Mouse (Mus musculus) neural tube, embryonic 14.5 days (tissue): ENCODE results near the gene Nhs. TPM values are rescaled to one million over a fixed set of nuclear protein-coding genes. Genes with fewer than 3 reads are reported as not detected.

Source experiments
- ATAC-seq: fragments of 200-750 bp; cut with Nextera tagmentation; 2 replicates; pipeline ENCODE4 v1.8.0; 2017; ENCODE audit warnings: low read depth, mild to moderate bottlenecking, moderate TSS enrichment, moderate library complexity
- H3K27ac ChIP-seq: fragments of 300-500 bp; sonication (generic); 2 replicates; pipeline ENCODE4 v1.5.1; 2014; ENCODE audit warnings: low read depth, mild to moderate bottlenecking, control low read depth, low read length, moderate library complexity, mixed read lengths
- H3K27me3 ChIP-seq: fragments of 300-500 bp; sonication (generic); 2 replicates; pipeline ENCODE4 v1.6.1; 2014; ENCODE audit warnings: low read length; ENCODE audit not compliant: control insufficient read depth, insufficient read depth
- H3K36me3 ChIP-seq: fragments of 300-500 bp; sonication (generic); 2 replicates; pipeline ENCODE4 v1.6.1; 2014; ENCODE audit warnings: low read length, mixed read lengths; ENCODE audit not compliant: control insufficient read depth, insufficient read depth
- H3K4me1 ChIP-seq: fragments of 300-500 bp; sonication (generic); 2 replicates; pipeline ENCODE4 v1.6.1; 2014; ENCODE audit warnings: low read length; ENCODE audit not compliant: control insufficient read depth, insufficient read depth
- H3K4me2 ChIP-seq: fragments of 300-500 bp; sonication (generic); 2 replicates; pipeline ENCODE4 v1.6.1; 2014; ENCODE audit warnings: mild to moderate bottlenecking, low read depth, low read length, control low read depth
- H3K4me3 ChIP-seq: fragments of 300-500 bp; sonication (generic); 2 replicates; pipeline ENCODE4 v1.5.1; 2014; ENCODE audit warnings: low read depth, low read length, control low read depth, mixed read lengths
- H3K9ac ChIP-seq: fragments of 300-500 bp; sonication (generic); replicated peaks from 2 replicates; pipeline ENCODE4 v1.6.1; 2014; ENCODE audit warnings: low read depth, mild to moderate bottlenecking, control low read depth, low read length, mixed read lengths
- H3K9me3 ChIP-seq: fragments of 300-500 bp; sonication (generic); 2 replicates; pipeline ENCODE4 v1.6.1; 2016; ENCODE audit warnings: low read length; ENCODE audit not compliant: control insufficient read depth
- WGBS: fragments of 180-500 bp; shearing (Covaris S2); extraction: QIAGEN DNeasy Blood & Tissue Kit; methylation state at CpG from one replicate; pipeline ENCODE4 v1.1.7; 2014; 5-methylcytosine and 5-hydroxymethylcytosine counted together
- polyA plus RNA-seq: library from polyadenylated mRNA; unstranded; fragments of >200 nt; fragmentation: Nextera tagmentation; extraction: Ambion mirVana; gene quantifications from 2 replicates; pipeline ENCODE4 v1.2.1, GENCODE M21; 2014

Nhs gene
- polyA plus RNA-seq, 1 experiment from 2014 or later, result 5.1 TPM

DNA sequence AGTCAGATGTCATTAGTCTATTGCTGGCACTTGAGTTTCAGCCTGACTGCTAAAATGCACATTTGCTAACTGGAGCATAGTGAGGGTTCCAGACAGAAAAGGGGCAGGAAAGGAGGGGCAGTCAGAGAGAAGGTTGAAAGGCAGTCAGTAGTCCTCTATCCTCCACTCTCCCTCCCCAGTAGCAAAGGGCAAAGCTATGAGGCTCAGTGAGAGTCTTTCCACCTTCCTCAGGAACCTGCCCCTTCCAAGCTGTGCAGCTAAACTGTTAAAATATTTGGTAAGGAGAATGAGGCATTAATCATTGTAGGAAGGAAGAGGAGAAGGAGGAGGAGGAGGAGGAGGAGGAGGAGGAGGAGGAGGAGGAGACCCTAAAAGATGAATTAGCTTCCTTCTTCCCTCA is 115.4 kb downstream of the Nhs start:
- no peak overlapping the region for H3K27ac ChIP-seq
- H3K9ac ChIP-seq, result no peak overlapping the region
- no peak for ATAC-seq
- no peaks in the 10 kb centered on the region for H3K27me3 ChIP-seq
- no peak overlapping the region for H3K4me2 ChIP-seq
- H3K4me3 ChIP-seq, result no peak overlapping the region
- H3K36me3 ChIP-seq, result no peaks in the 10 kb centered on the region
- no peaks in the 10 kb centered on the region for H3K9me3 ChIP-seq
- H3K4me1 ChIP-seq, result no peaks in the 10 kb centered on the region

DNA sequence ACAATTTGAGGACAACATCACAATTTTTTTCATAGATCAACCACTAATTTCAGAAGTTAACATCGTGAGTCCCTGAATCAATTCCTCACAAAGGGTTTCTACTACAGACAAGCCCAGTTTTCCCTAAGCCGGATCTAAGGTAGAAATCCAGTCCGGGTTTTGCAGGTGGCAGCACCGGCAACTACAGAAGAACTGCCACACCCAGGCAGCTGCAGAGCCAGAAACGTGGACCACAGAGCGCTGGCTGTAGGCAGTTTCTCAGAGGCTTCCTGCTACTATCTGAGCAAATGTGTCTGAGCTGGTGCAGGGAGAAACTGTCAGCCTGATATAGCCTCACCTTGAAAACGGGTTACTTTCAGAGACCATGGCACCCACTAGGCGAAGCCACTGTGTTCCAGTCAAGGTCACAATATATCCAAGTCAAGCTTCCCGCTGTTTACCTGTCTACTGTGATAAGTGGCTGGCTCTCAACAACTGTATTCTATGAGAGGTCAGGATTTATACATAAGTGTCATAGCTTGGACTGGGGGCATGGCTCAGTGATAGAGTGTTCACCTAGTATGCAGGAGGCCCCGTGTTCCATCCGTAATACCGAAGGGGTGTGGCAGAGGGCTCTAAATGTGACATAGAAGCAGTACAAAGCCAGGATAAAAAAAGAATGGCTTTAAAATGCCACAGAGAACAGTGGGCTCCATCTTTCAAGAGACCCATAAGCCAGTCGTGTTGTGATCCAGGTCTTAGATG is 134.1 kb downstream of the Nhs start:
- H3K27me3 ChIP-seq, result no peaks in the 10 kb centered on the region
- WGBS, result 36% methylated on average over 13 of the region's 13 CpGs
- no peak overlapping the region for H3K27ac ChIP-seq
- no peaks in the 10 kb centered on the region for H3K36me3 ChIP-seq
- no peak overlapping the region for H3K4me3 ChIP-seq
- peak overlapping the region; percentile 11; the same call in 1 of the 2 replicates for H3K4me2 ChIP-seq
- no peak overlapping the region for H3K9ac ChIP-seq
- H3K4me1 ChIP-seq, result no peaks in the 10 kb centered on the region
- peak; percentile 44; the same call in 1 of the 2 replicates for ATAC-seq
- H3K9me3 ChIP-seq, result no peaks in the 10 kb centered on the region

DNA sequence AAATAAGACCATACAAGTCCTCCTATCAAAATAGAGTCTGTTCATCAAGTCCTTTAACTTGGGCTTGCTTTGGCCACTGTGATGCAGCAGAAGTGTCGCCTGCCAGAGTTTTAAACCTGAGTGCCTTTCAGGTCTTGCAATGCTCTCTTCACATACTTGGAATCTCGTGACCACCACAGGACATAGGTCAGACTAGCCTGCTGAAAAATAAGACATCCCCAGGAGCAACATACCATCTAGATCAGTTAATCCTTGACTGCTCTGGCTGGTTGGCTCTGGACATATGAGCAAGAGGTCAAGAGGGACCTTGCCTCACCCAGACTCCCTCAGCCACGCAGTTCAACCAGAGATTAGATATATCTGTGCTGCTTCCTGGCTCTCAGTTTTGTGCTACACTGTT is 137.8 kb downstream of the Nhs start:
- Histone ChIP-seq H3K4me1 (no peaks in the 10 kb centered on the region), H3K4me2 (no peak overlapping the region), H3K9ac (no peak overlapping the region), H3K36me3 (no peaks in the 10 kb centered on the region), H3K4me3 (no peak overlapping the region), H3K27me3 (no peaks in the 10 kb centered on the region), H3K27ac (no peak overlapping the region), H3K9me3 (no peaks in the 10 kb centered on the region)
- no peak for ATAC-seq
- WGBS, result 85% methylated on average over 3 of the region's 3 CpGs

DNA sequence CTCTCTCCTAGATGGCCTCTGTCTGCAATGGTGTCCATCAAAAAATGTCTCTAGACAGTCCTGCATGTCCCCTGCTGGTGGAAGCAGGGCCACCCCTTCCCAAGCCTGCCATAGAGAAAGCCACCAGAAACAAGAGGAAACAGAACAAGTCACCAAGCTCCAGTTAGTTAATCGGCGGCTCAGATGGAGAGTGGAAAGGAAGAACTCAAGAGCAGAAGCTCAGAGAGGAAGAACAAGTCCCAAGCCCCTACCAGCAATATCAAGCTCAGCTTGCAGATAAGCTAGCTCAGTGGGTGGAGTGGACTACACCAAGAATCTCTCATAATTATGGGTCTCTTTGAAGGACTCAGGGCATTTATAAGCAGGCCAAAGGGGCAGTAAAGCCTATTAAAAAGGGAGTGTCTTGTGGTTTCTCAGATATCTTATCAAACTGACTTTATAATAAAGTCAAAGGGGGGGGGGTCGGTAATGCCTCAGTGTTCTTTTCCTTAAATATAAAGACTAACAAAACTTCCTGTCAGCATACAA is 139.4 kb downstream of the Nhs start:
- Histone ChIP-seq H3K4me2 (no peak overlapping the region), H3K4me1 (no peaks in the 10 kb centered on the region), H3K27me3 (no peaks in the 10 kb centered on the region), H3K4me3 (no peak overlapping the region), H3K9me3 (no peaks in the 10 kb centered on the region), H3K9ac (no peak overlapping the region), H3K36me3 (no peaks in the 10 kb centered on the region), H3K27ac (no peak overlapping the region)
- WGBS, result 89% methylated on average over 3 of the region's 3 CpGs
- ATAC-seq, result no peak

DNA sequence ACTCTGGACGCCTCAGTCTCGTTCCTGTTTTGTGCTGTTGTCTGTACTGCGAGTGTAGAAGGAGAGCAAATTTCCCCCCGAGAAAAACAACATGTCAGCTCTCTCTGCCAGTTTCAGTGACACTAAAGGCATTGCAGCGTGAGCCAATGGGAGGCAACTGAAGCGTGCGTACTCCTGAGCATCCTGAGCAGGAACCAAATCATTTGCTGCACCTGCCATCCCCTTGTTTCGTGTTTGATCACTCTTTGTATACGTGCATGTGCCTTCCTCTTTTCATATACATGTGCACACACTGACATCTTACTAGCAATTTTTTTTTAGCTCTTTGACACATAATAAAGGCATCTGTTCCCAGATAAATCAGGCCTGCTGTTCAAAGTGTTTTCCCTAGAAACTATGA is 142.1 kb downstream of the Nhs start:
- H3K9me3 ChIP-seq, result no peaks in the 10 kb centered on the region
- no peaks in the 10 kb centered on the region for H3K36me3 ChIP-seq
- ATAC-seq, result peak; percentile 31; the same call in 1 of the 2 replicates
- H3K4me1 ChIP-seq, result no peaks in the 10 kb centered on the region
- H3K9ac ChIP-seq, result no peak overlapping the region
- 37% methylated on average over 9 of the region's 9 CpGs for WGBS
- H3K27ac ChIP-seq, result 0 out of 2 replicates have a peak overlapping the region, but pooled peaks have one; percentile 10
- H3K27me3 ChIP-seq, result no peaks in the 10 kb centered on the region
- no peak overlapping the region for H3K4me3 ChIP-seq
- H3K4me2 ChIP-seq, result peak overlapping the region; percentile 16; the same call in 1 of the 2 replicates

DNA sequence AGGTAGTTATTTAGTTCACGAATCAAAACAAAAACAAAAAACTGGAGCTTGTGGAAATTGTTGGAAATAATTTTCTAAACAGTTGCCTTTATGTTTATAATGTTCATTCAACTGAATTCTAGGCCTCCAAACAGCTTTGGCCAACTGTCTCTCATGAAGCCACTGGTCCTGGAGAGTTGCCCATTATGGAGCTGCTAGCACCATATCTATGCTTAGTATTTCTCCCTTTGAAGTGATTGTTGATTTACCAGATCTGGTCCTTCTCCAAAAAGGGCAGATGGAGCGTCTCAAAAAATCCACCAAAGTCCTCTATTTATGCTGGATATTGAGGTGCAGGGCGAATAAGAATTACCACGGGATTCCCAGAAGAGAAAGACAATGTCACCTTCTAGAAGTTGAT is 147.0 kb downstream of the Nhs start:
- no peak overlapping the region for H3K4me2 ChIP-seq
- no peak for ATAC-seq
- 0 out of 2 replicates have a peak, but pooled peaks cover under 1% of the 10 kb centered on the region for H3K27me3 ChIP-seq
- no peak overlapping the region for H3K9ac ChIP-seq
- H3K9me3 ChIP-seq, result no peaks in the 10 kb centered on the region
- no peak overlapping the region for H3K4me3 ChIP-seq
- no peaks in the 10 kb centered on the region for H3K36me3 ChIP-seq
- 90% methylated on average over 4 of the region's 4 CpGs for WGBS
- H3K27ac ChIP-seq, result no peak overlapping the region
- no peaks in the 10 kb centered on the region for H3K4me1 ChIP-seq

DNA sequence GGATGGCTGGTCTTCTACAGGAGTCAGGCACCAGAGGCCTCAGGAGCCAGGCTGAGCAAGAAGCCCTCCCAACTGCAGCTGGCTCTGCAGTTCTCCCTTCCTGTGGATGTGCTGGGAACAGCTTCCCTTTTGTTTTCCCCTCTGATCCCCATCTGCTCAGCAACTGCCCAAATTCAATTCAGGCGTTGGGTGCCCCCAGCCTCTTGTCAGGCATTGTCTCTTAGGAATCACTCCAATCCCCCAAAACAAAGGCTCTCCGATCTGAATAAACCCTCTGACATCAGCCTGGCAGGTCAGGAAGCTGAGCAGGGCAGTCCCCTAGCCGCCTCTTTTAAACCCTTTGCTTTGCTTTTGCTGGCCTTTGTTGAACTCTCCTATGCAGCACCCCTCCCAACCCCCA is 149.7 kb downstream of the Nhs start:
- Histone ChIP-seq H3K9me3 (no peaks in the 10 kb centered on the region), H3K4me1 (no peaks in the 10 kb centered on the region), H3K9ac (no peak overlapping the region), H3K27ac (no peak overlapping the region), H3K36me3 (no peaks in the 10 kb centered on the region), H3K27me3 (0 out of 2 replicates have a peak, but pooled peaks cover 3% of the 10 kb centered on the region), H3K4me2 (no peak overlapping the region), H3K4me3 (no peak overlapping the region)
- WGBS, result 6% methylated on average over 3 of the region's 3 CpGs
- no peak for ATAC-seq

DNA sequence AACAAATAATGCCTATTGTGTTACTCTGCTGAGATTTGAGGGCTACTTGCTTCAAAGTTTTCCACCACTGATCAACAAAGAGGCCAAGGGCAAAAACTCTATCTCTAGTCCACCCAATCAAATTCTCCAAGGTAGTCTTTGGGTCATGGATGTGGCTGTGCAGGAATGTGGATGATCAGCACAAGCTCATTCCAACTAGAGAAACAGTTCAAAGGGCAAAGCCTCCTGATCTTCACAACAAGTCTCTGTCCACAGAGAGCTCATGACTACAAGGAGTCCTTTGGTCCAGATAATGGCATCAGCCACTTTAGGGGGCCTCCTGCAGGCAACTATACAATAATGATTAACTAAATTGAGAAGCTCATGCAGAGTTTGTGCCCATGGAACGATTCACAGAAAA is 155.7 kb downstream of the Nhs start:
- ATAC-seq, result no peak
- H3K9ac ChIP-seq, result no peak overlapping the region
- no peak overlapping the region for H3K27ac ChIP-seq
- H3K27me3 ChIP-seq, result 0 out of 2 replicates have a peak, but pooled peaks cover 3% of the 10 kb centered on the region
- H3K36me3 ChIP-seq, result no peaks in the 10 kb centered on the region
- H3K4me1 ChIP-seq, result no peaks in the 10 kb centered on the region
- no peaks in the 10 kb centered on the region for H3K9me3 ChIP-seq
- no peak overlapping the region for H3K4me2 ChIP-seq
- no peak overlapping the region for H3K4me3 ChIP-seq
- 25% methylated on average over 1 of the region's 1 CpGs for WGBS

DNA sequence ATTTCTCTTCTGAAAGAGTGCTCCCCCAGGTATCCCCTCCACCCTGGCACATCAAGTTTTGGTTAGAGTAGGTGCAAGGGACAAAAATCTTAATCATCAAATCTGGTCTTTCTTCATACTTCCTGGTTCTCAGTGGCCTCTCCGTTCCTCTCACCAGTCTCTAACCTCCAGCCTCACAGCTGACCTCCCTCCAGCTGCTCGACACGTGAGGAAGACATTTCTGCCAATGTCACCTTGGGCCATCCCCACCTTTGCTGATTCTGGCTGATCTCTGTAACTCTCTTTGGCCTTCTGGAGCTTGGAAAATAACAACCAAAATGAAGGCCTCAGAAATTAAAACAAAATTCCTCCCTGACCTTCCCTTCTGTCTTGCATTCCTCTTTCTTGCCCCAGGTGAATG is 160.7 kb downstream of the Nhs start:
- 75% methylated on average over 3 of the region's 3 CpGs for WGBS
- Histone ChIP-seq H3K9ac (no peak overlapping the region), H3K27ac (no peak overlapping the region), H3K36me3 (no peaks in the 10 kb centered on the region), H3K4me3 (no peak overlapping the region), H3K4me1 (no peaks in the 10 kb centered on the region), H3K9me3 (no peaks in the 10 kb centered on the region), H3K4me2 (no peak overlapping the region), H3K27me3 (no peaks in the 10 kb centered on the region)
- ATAC-seq, result no peak
